Mouse (Mus musculus) layer of hippocampus, adult 9-10 months (tissue): ENCODE results near the gene Adcy4.

ENCODE experiments used
- DNase-seq: peaks from one replicate; pipeline ENCODE4 v3.0.0; 2022; ENCODE audit warnings: low spot score

Gene Adcy4

GRCm38 (mm10) chr14:55758363-55758784 is 25.5 kb downstream of the Adcy4 start, which contains the start of gene Cideb:
TSS of gene Cideb (minus strand) at chr14:55758458.
- DNase-seq, result no peak

GRCm38 (mm10) chr14:55757566-55757965 is 26.3 kb downstream of the Adcy4 start:
- DNase-seq, result no peak

GRCm38 (mm10) chr14:55747051-55747847 is 36.6 kb downstream of the Adcy4 start:
- no peak for DNase-seq

GRCm38 (mm10) chr14:55745861-55746237 is 38.0 kb downstream of the Adcy4 start:
- no peak for DNase-seq

- no peak for DNase-seq
Observed at GRCm38 (mm10) chr14:55745180-55745860, 38.6 kb downstream of the Adcy4 start, which contains the start of the genes Dhrs1 and Nop9. TSS of gene Dhrs1 (minus strand) at chr14:55745690. TSS of gene Nop9 (plus strand) at chr14:55745693.

GRCm38 (mm10) chr14:55743711-55744110 is 40.2 kb downstream of the Adcy4 start:
- DNase-seq, result peak; percentile 78

- DNase-seq, result no peak
Observed at GRCm38 (mm10) chr14:55737086-55737687, 46.7 kb downstream of the Adcy4 start.

- DNase-seq, result no peak
Observed at GRCm38 (mm10) chr14:55735758-55736157, 48.1 kb downstream of the Adcy4 start.

GRCm38 (mm10) chr14:55735334-55735733 is 48.6 kb downstream of the Adcy4 start:
- DNase-seq, result no peak

GRCm38 (mm10) chr14:55734869-55735268 is 49.0 kb downstream of the Adcy4 start:
- DNase-seq, result no peak

- no peak for DNase-seq
Observed at GRCm38 (mm10) chr14:55733889-55734288, 50.0 kb downstream of the Adcy4 start.

- DNase-seq, result no peak
Observed at GRCm38 (mm10) chr14:55730531-55731032, 53.3 kb downstream of the Adcy4 start.

GRCm38 (mm10) chr14:55730116-55730515 is 53.8 kb downstream of the Adcy4 start:
- DNase-seq, result no peak

GRCm38 (mm10) chr14:55727889-55728685 is 55.8 kb downstream of the Adcy4 start:
- no peak for DNase-seq

GRCm38 (mm10) chr14:55726261-55726660 is 57.6 kb downstream of the Adcy4 start:
- DNase-seq, result no peak

GRCm38 (mm10) chr14:55724411-55724871 is 59.5 kb downstream of the Adcy4 start:
- DNase-seq, result no peak

- no peak for DNase-seq
Observed at GRCm38 (mm10) chr14:55723433-55723832, 60.5 kb downstream of the Adcy4 start.

- no peak for DNase-seq
Observed at GRCm38 (mm10) chr14:55722438-55722945, 61.4 kb downstream of the Adcy4 start.

GRCm38 (mm10) chr14:55721700-55722437 is 62.0 kb downstream of the Adcy4 start, which contains the start of gene Rabggta:
TSS of gene Rabggta (minus strand) at chr14:55722263.
- DNase-seq, result peak; percentile 72

GRCm38 (mm10) chr14:55721076-55721475 is 62.8 kb downstream of the Adcy4 start:
- DNase-seq, result no peak

- DNase-seq, result no peak
Observed at GRCm38 (mm10) chr14:55720666-55721065, 63.2 kb downstream of the Adcy4 start.
